Mouse (Mus musculus): ENCODE data around the gene Pfas. TPM values are rescaled to one million over a fixed set of nuclear protein-coding genes. Genes with fewer than 3 reads are reported as not detected.
"Not testable (repeated sequence)": the region's sequence is repeated elsewhere in the genome, so short reads cannot be mapped to it uniquely, and the experiment has no call there.

Pfas gene
- total RNA-seq, 2 experiments from 2014 or later = 23.8 to 32.9 TPM

- DNase-seq = not testable (repeated sequence)
Measured at GRCm38 (mm10) chr11:68936951-68937350, 71.3 kb downstream of the Pfas start.

Small RNAs within 50 kb of the gene (microRNA-seq; reads per million reads assigned to microRNA genes)
- not detected for gene Mir3062

Other genes starting within 250 kb of the Pfas start
- 10 to 100 TPM; 57.2 to 72.8 TPM for gene Ndel1, start 136.6 kb downstream of the Pfas start, total RNA-seq (2021)
- under 1 TPM; 0.09 to 0.12 TPM for gene Rnf222, start 119.9 kb downstream of the Pfas start, total RNA-seq (2021)
- gene Rpl26, start 106.9 kb downstream of the Pfas start, total RNA-seq (2021) = 1,000 to 10,000 TPM; 1,288 to 1,295 TPM
- under 1 TPM; 0.27 to 0.60 TPM for gene Odf4, start 81.4 kb downstream of the Pfas start, total RNA-seq (2021)
- 10 to 100 TPM; 25.4 to 35.9 TPM for gene Arhgef15, start 51.0 kb downstream of the Pfas start, total RNA-seq (2021)
- gene Slc25a35, start 40.3 kb downstream of the Pfas start, total RNA-seq (2021) = 10 to 100 TPM; 28.5 to 32.9 TPM
- gene Rangrf, start 33.3 kb downstream of the Pfas start, total RNA-seq (2021) = 10 to 100 TPM; 20.4 to 24.7 TPM
- 10 to 100 TPM; 25.3 to 30.0 TPM for gene Ctc1, start 7.5 kb upstream of the Pfas start, total RNA-seq (2021)
- gene Aurkb, start 37.2 kb upstream of the Pfas start, total RNA-seq (2021) = 10 to 100 TPM; 16.2 to 22.5 TPM
- gene Borcs6, start 51.3 kb upstream of the Pfas start, total RNA-seq (2021) = 10 to 100 TPM; 19.1 to 22.1 TPM
- 10 to 100 TPM; 13.2 to 13.8 TPM for gene Tmem107, start 62.3 kb upstream of the Pfas start, total RNA-seq (2021)
- 100 to 1,000 TPM; 104 to 143 TPM for gene Vamp2, start 80.0 kb upstream of the Pfas start, total RNA-seq (2021)
- gene Per1, start 86.8 kb upstream of the Pfas start, total RNA-seq (2021) = 100 to 1,000 TPM in 1 of 2 experiments, 10 to 100 TPM in 1; 63.1 to 157 TPM
- under 1 TPM; 0.18 to 0.36 TPM for gene Hes7, start 111.9 kb upstream of the Pfas start, total RNA-seq (2021)
- gene 9130213A22Rik, start 114.1 kb upstream of the Pfas start, total RNA-seq (2021) = under 1 TPM; 0.48 to 0.66 TPM
- gene Aloxe3, start 117.4 kb upstream of the Pfas start, total RNA-seq (2021) = under 1 TPM; 0.60 to 0.76 TPM
- not detected for gene Alox12b, start 148.5 kb upstream of the Pfas start, total RNA-seq (2021)
- not detected for gene Alox8, start 189.4 kb upstream of the Pfas start, total RNA-seq (2021)
- not detected for gene Gucy2e, start 228.6 kb upstream of the Pfas start, total RNA-seq (2021)